Mouse (Mus musculus) heart, embryonic 12.5 days (tissue): ENCODE measurements around the gene Hirip3. TPM values are rescaled to one million over a fixed set of nuclear protein-coding genes. Genes with fewer than 3 reads are reported as not detected.
"Not testable (repeated sequence)": the region's sequence is repeated elsewhere in the genome, so short reads cannot be mapped to it uniquely, and the experiment has no call there.

Experiments
- ATAC-seq: fragments of 200-750 bp; cut with Nextera tagmentation; 2 replicates; pipeline ENCODE4 v1.8.0; 2017; ENCODE audit warnings: moderate TSS enrichment, moderate library complexity; ENCODE audit not compliant: insufficient number of reproducible peaks, low FRiP score
- H3K27ac ChIP-seq: fragments of 300-500 bp; sonication (generic); 2 replicates; pipeline ENCODE4 v1.5.1; 2016; ENCODE audit warnings: mild to moderate bottlenecking, moderate library complexity; ENCODE audit not compliant: poor library complexity, severe bottlenecking
- H3K27me3 ChIP-seq: fragments of 300-500 bp; sonication (generic); replicated peaks from 2 replicates; pipeline ENCODE4 v1.6.1; 2016; ENCODE audit warnings: mild to moderate bottlenecking, moderate library complexity
- H3K36me3 ChIP-seq: fragments of 300-500 bp; sonication (generic); 2 replicates; pipeline ENCODE4 v1.6.1; 2016; ENCODE audit warnings: mild to moderate bottlenecking, moderate library complexity
- H3K4me1 ChIP-seq: fragments of 300-500 bp; sonication (generic); replicated peaks from 2 replicates; pipeline ENCODE4 v1.6.1; 2016; ENCODE audit warnings: mild to moderate bottlenecking
- H3K4me2 ChIP-seq: fragments of 300-500 bp; sonication (generic); 2 replicates; pipeline ENCODE4 v1.6.1; 2016; ENCODE audit warnings: mild to moderate bottlenecking, moderate library complexity
- H3K4me3 ChIP-seq: fragments of 300-500 bp; sonication (generic); 2 replicates; pipeline ENCODE4 v1.5.1; 2016; ENCODE audit warnings: mild to moderate bottlenecking
- H3K9ac ChIP-seq: fragments of 300-500 bp; sonication (generic); 2 replicates; pipeline ENCODE4 v1.6.1; 2016; ENCODE audit warnings: mild to moderate bottlenecking, moderate library complexity
- H3K9me3 ChIP-seq: fragments of 300-500 bp; sonication (generic); replicated peaks from 2 replicates; pipeline ENCODE4 v1.6.1; 2016; ENCODE audit warnings: mild to moderate bottlenecking, moderate library complexity
- WGBS: fragments of 180-500 bp; shearing (Covaris S2); methylation state at CpG from one replicate; pipeline ENCODE4 v1.1.7; 2016; 5-methylcytosine and 5-hydroxymethylcytosine counted together
- polyA plus RNA-seq: library from polyadenylated mRNA; unstranded; fragments of >200 nt; fragmentation: Nextera tagmentation; extraction: Ambion mirVana; gene quantifications from 2 replicates; pipeline ENCODE4 v1.2.1, GENCODE M21; 2016

The Hirip3 gene
- polyA plus RNA-seq, 1 experiment from 2014 or later, result 22.5 TPM

DNA sequence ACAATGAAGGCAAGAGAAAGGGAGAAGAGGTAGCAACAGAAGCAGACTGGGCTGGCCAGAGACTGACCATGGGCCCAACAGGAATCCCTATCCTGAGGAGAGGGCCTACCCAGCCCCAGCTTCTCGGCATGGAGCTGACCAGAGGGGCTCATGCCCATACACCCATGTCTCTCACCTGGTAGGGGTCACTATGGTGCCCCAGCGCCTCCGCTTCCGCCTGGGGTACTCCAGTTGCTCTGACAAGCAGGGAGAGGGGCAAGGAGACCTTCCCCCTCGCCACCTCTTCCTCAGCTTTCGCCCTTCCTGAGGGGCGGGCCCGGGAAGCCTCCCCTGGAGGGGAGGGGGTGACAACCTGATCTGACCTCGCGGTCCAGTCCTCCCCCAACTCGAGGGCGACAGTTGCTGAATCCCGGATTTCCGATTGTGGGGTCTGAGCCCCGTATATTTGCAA, 22.0 kb downstream of the Hirip3 start:
- peak overlapping the region; percentile 89 for H3K27ac ChIP-seq
- ATAC-seq, result peak; percentile 1; the same call in 1 of the 2 replicates
- peak overlapping the region; percentile 73 for H3K4me3 ChIP-seq
- H3K9ac ChIP-seq, result peak overlapping the region; percentile 82
- H3K9me3 ChIP-seq, result no peaks in the 10 kb centered on the region
- WGBS, result 0% methylated on average over 15 of the region's 15 CpGs
- H3K27me3 ChIP-seq, result no peaks in the 10 kb centered on the region
- peaks cover 18% of the 10 kb centered on the region for H3K36me3 ChIP-seq
- H3K4me2 ChIP-seq, result peak overlapping the region; percentile 92
- H3K4me1 ChIP-seq, result peaks cover 34% of the 10 kb centered on the region

DNA sequence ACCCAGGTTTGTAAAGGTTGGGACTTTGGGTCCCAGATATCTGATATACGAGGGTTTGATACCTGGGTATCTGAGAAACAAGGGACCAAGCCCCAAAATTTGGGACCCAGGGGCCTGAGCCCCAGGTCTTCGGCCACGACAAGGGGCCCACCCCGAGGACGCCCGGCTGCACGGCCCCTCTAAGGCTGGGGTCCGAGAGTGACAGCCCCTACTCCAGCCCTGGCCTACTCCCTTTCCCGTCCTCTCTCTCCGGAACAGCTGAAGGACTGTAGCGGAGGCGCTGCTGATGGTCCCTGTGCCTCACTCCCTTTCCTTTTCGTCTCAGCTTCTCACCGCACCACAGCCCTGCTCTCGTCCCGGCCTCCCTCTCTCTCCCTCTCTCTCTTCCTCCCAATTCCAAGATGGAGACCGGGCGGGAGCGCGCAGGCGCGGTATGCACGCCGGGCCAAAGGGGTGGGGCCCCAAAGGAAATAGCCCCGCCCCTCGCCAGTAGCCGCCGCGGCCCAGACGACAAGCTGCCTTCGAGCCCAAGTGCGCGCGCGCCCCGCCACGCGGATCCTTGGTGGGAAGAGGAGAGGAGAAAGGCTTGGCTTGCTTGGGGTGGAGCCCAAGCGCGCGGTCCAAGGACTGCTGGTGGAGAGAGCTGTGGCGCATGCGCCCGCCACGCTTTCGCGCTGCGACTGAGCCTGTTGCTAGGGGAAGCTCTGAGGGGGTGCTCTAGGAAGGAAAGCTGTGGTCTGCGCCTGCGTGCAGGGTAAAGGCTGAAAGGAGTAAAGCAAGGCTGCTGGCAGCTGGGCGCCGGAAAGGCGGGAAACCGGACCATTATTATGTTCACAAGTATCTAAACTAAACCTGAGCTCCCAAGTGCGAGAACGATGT, 22.8 kb downstream of the Hirip3 start, which contains the start of gene Taok2:
Taok2 (minus strand) TSS at position 418 of the 879 bp plus-strand sequence.
- ATAC-seq, result peak; percentile 93
- peaks cover 10% of the 10 kb centered on the region for H3K36me3 ChIP-seq
- no peaks in the 10 kb centered on the region for H3K27me3 ChIP-seq
- peaks cover 34% of the 10 kb centered on the region for H3K4me1 ChIP-seq
- peak within 1 kb of the TSS; percentile 82 for H3K9ac ChIP-seq
- WGBS, result under 1% methylated on average over 56 of the region's 56 CpGs
- peak within 1 kb of the TSS; percentile 92 for H3K4me2 ChIP-seq
- H3K27ac ChIP-seq, result peak within 1 kb of the TSS; percentile 89
- H3K4me3 ChIP-seq, result peak within 1 kb of the TSS; percentile 73
- H3K9me3 ChIP-seq, result no peaks in the 10 kb centered on the region

DNA sequence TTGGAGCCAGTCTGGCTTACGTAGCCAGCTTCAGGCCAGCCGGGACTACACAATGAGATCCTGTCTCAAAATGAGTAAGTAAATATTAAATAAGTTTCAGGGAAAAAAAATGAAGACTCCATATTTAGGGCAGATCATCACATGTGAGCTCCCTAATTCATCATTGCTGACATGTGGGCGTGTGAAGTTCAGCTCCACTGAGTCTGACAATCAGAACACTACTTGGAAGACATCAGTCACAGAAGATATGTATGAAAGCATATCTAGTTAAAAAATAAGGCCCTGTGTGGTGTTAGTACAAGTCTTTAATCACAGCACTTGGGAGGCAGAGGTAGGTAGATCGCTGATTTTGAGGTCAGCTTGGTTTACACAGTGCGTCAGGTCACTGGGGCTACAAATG, 25.5 kb downstream of the Hirip3 start:
- H3K36me3 ChIP-seq, result peaks cover 14% of the 10 kb centered on the region
- no peak overlapping the region for H3K9ac ChIP-seq
- H3K4me3 ChIP-seq, result no peak overlapping the region
- ATAC-seq, result no peak
- WGBS, result 82% methylated on average over 5 of the region's 5 CpGs
- H3K27ac ChIP-seq, result no peak overlapping the region
- no peaks in the 10 kb centered on the region for H3K9me3 ChIP-seq
- H3K4me2 ChIP-seq, result no peak overlapping the region
- H3K4me1 ChIP-seq, result peaks cover 13% of the 10 kb centered on the region
- H3K27me3 ChIP-seq, result no peaks in the 10 kb centered on the region

- Histone ChIP-seq H3K27me3 (no peaks in the 10 kb centered on the region), H3K9ac (no peak overlapping the region), H3K4me1 (0 out of 2 replicates have a peak, but pooled peaks cover 2% of the 10 kb centered on the region), H3K27ac (no peak overlapping the region), H3K4me2 (no peak overlapping the region), H3K4me3 (no peak overlapping the region), H3K36me3 (peaks cover 14% of the 10 kb centered on the region), H3K9me3 (no peaks in the 10 kb centered on the region)
- WGBS, result 44% methylated on average over 7 of the region's 7 CpGs
- ATAC-seq, result no peak
Measured at GRCm38 (mm10) chr7:126888852-126889251, 27.1 kb downstream of the Hirip3 start.

DNA sequence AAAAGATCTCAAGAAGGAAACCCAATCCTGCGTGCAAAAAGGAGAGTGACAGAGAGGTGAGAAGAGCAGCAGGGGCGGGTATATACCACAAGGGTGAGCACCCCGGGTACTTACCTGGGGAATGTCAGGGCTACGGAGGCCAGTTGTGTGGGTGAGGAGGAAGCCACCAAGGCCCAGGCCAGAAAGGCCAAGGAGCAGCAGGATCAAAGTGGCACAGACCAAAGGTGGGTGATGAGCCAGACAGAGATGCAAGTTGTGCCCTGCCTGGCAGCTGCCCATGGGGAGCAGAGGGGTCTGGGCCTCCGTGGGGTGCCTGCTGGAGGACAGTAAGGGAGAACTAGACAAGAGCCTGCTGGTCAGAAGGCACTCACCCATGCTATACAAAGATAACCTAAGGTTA, 35.1 kb downstream of the Hirip3 start:
- no peak for ATAC-seq
- no peaks in the 10 kb centered on the region for H3K9me3 ChIP-seq
- no peak overlapping the region for H3K9ac ChIP-seq
- WGBS, result 78% methylated on average over 5 of the region's 5 CpGs
- H3K36me3 ChIP-seq, result 0 out of 2 replicates have a peak, but pooled peaks cover under 1% of the 10 kb centered on the region
- no peak overlapping the region for H3K27ac ChIP-seq
- no peak overlapping the region for H3K4me2 ChIP-seq
- H3K4me1 ChIP-seq, result peaks cover 11% of the 10 kb centered on the region
- H3K27me3 ChIP-seq, result no peaks in the 10 kb centered on the region
- no peak overlapping the region for H3K4me3 ChIP-seq

- peak overlapping the region; percentile 72 for H3K4me2 ChIP-seq
- H3K9me3 ChIP-seq, result no peaks in the 10 kb centered on the region
- H3K4me3 ChIP-seq, result peak overlapping the region; percentile 64
- 18% methylated on average over 16 of the region's 16 CpGs for WGBS
- no peaks in the 10 kb centered on the region for H3K36me3 ChIP-seq
- peak overlapping the region; percentile 80 for H3K9ac ChIP-seq
- H3K4me1 ChIP-seq, result peaks cover 11% of the 10 kb centered on the region
- ATAC-seq, result peak; percentile 73
- no peaks in the 10 kb centered on the region for H3K27me3 ChIP-seq
- H3K27ac ChIP-seq, result peak overlapping the region; percentile 44; the same call in 1 of the 2 replicates
Measured at GRCm38 (mm10) chr7:126897390-126898101, 35.8 kb downstream of the Hirip3 start.

DNA sequence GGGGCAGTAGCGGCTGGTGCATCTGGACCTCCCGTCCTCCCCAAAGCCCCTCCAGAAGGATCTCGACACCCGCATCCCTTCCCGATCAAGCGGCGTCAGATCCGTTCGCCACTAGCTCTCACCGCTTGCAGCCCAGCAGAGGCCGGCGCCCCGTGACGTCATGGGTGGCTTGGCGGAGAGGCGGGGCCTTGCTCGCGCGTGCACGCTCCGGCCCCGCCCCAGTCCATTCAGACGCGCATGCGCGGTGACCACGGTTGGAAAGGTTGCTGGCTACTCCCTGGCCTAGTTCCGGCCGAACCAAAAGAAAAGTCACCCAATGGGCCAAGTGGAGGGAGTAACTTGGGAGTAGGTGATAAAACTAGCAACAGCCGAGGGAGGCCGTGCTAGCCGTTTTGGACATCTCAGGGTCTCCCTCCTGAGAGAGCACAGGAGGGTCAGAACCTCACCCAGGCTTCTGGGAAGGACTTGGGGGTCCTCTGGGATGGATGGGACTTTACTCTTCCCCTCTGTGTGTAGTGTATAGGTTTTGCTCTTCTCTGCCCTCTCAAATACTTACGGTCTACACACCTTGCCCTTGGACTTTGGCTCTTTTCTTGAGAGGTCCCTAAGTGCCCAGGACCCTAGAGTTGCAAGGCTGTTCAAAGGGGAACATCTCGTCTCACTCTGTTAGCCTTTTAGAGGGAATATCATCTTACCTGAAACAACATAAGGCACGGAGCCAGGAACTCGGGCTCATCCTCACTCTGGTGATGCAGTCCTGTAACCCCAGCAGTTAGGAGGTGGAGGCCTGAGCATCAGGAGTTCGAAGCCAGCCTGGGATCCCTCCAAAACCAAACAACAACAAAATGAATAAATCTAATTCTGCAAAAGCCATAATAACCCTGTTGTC, 36.6 kb downstream of the Hirip3 start:
- no peaks in the 10 kb centered on the region for H3K36me3 ChIP-seq
- peak overlapping the region; percentile 80 for H3K9ac ChIP-seq
- peak overlapping the region; percentile 72 for H3K4me2 ChIP-seq
- peak; percentile 97 for ATAC-seq
- no peaks in the 10 kb centered on the region for H3K9me3 ChIP-seq
- peak overlapping the region; percentile 64 for H3K4me3 ChIP-seq
- peaks cover 11% of the 10 kb centered on the region for H3K4me1 ChIP-seq
- peak overlapping the region; percentile 44; the same call in 1 of the 2 replicates for H3K27ac ChIP-seq
- 12% methylated on average over 37 of the region's 37 CpGs for WGBS
- H3K27me3 ChIP-seq, result no peaks in the 10 kb centered on the region

GRCm38 (mm10) chr7:126899781-126900180, 38.0 kb downstream of the Hirip3 start:
- H3K36me3 ChIP-seq, H3K27ac ChIP-seq, H3K9me3 ChIP-seq, ATAC-seq, H3K4me2 ChIP-seq, H3K27me3 ChIP-seq, H3K4me3 ChIP-seq, H3K9ac ChIP-seq: not testable (repeated sequence)
- 88% methylated on average over 8 of the region's 9 CpGs for WGBS
- peaks cover 11% of the 10 kb centered on the region for H3K4me1 ChIP-seq

- Histone ChIP-seq H3K4me3 (no peak overlapping the region), H3K9me3 (no peaks in the 10 kb centered on the region), H3K9ac (no peak overlapping the region), H3K27ac (no peak overlapping the region), H3K27me3 (no peaks in the 10 kb centered on the region), H3K4me1 (no peaks in the 10 kb centered on the region), H3K36me3 (no peaks in the 10 kb centered on the region), H3K4me2 (no peak overlapping the region)
- WGBS, result 62% methylated on average over 3 of the region's 3 CpGs
- ATAC-seq, result no peak
Measured at GRCm38 (mm10) chr7:126905590-126905989, 43.8 kb downstream of the Hirip3 start.

- ATAC-seq, result no peak
- 78% methylated on average over 3 of the region's 3 CpGs for WGBS
- H3K27ac ChIP-seq, result no peak overlapping the region
- H3K4me1 ChIP-seq, result no peaks in the 10 kb centered on the region
- no peaks in the 10 kb centered on the region for H3K9me3 ChIP-seq
- H3K4me2 ChIP-seq, result no peak overlapping the region
- no peaks in the 10 kb centered on the region for H3K27me3 ChIP-seq
- H3K4me3 ChIP-seq, result no peak overlapping the region
- H3K36me3 ChIP-seq, result no peaks in the 10 kb centered on the region
- no peak overlapping the region for H3K9ac ChIP-seq
Measured at GRCm38 (mm10) chr7:126914844-126915243, 53.1 kb downstream of the Hirip3 start.
